Mouse (Mus musculus): ENCODE data around the gene Prm1. TPM values are rescaled to one million over a fixed set of nuclear protein-coding genes. Genes with fewer than 3 reads are reported as not detected.
"Not testable (repeated sequence)": the region's sequence is repeated elsewhere in the genome, so short reads cannot be mapped to it uniquely, and the experiment has no call there.

The Prm1 gene
- total RNA-seq, 2 experiments from 2014 or later = not detected

DNA sequence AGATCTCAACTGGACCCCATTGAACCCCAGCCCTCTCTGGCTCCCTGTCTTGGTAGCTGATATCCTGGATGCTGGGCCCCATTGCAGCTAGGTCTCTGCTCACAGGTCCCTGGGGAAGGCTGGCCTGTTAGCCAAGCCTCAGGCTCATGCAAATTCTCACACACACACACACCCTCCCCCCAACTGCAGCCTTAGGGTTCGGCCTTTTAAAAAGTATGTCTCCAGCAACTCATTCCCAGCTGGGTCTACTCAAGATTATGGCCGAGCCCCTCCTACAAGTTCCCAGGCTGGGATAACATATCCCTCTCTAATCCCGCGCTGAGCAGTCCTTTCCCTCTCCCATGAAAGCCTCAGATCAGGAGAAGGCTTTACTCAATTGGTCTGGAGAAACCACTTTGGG lies 15.7 kb upstream of the Prm1 start:
- DNase-seq = no peak

DNA sequence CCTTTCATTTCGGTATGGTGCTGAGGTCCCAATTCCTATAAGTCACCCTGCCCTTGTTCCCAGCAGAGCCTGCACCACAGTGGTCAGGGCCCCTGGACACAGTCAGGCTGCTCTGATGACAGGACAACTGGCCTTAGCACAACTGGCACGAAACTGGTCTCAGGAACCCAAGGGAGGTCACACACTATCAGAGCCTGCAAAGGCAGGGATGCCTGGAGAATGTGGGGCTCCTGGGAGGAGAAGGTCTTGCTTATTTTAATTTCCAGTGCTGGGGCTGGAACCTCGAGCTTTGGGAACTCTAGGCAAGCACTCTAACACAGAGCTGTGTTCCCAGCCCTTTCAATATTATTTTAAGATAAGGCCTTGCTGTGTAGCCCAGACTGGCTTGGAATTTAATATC lies 14.3 kb upstream of the Prm1 start:
- DNase-seq = no peak

GRCm38 (mm10) chr16:10818579-10819135 lies 13.0 kb upstream of the Prm1 start:
- no peak for DNase-seq

DNA sequence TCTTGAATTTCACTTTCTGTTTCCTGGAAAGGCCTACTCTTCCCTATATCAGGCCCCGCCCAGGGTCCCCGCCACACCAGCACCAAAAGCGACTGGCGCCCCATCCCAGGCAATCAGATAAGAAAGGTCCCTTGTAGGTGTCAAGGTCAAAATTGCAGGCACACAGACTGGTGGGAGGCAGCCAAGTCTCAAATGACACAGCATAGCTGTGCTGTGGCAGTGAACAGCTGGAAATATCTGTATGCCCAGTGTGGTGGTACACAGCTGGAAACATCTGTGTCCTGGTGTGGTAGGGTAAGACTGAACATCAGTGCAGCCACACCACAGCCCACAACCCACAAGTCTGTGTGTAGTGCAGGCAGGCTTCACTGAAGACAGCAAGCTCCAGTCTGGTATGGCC lies 9.2 kb upstream of the Prm1 start:
- DNase-seq = no peak

DNA sequence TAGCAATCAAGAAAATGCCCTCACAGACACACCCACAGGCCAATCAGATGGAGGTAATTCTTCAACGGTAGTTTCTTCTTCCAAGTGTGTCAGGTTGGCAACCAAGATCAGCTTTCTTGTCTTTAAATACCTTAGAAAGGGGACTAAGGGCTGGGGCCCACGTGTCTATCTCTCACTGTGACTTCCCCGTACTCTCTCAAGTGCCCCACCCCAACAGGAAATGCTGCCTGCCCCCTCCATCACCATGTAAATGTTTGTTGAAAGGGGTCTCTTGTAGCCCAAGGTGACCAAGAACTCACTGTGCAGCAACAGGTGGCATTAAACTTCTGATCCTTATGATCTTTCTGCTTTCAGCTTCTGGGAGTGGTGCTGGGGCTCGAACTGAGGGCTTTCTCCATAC lies 8.1 kb upstream of the Prm1 start:
- no peak for DNase-seq

- no peak for DNase-seq
Measured at GRCm38 (mm10) chr16:10812865-10813371, 7.3 kb upstream of the Prm1 start, which contains the start of gene Gm11172. Gene Gm11172, plus strand, starts transcription at chr16:10812915.

- no peak for DNase-seq
Measured at GRCm38 (mm10) chr16:10810376-10810775, 4.7 kb upstream of the Prm1 start.

GRCm38 (mm10) chr16:10802420-10802819 lies 3.2 kb downstream of the Prm1 start:
- not testable (repeated sequence) for DNase-seq

GRCm38 (mm10) chr16:10796034-10796433 lies 9.6 kb downstream of the Prm1 start, which contains the start of gene Prm2:
Gene Prm2, minus strand, starts transcription at chr16:10796134.
- DNase-seq = no peak

- DNase-seq = no peak
Measured at GRCm38 (mm10) chr16:10790702-10791101, 14.9 kb downstream of the Prm1 start, which contains the start of gene Prm3. Gene Prm3, minus strand, starts transcription at chr16:10790914.

- DNase-seq = no peak
Measured at GRCm38 (mm10) chr16:10788866-10789265, 16.8 kb downstream of the Prm1 start.

GRCm38 (mm10) chr16:10788271-10788670 lies 17.4 kb downstream of the Prm1 start, which contains the start of gene Tnp2:
Gene Tnp2, minus strand, starts transcription at chr16:10788660.
- DNase-seq = no peak

DNA sequence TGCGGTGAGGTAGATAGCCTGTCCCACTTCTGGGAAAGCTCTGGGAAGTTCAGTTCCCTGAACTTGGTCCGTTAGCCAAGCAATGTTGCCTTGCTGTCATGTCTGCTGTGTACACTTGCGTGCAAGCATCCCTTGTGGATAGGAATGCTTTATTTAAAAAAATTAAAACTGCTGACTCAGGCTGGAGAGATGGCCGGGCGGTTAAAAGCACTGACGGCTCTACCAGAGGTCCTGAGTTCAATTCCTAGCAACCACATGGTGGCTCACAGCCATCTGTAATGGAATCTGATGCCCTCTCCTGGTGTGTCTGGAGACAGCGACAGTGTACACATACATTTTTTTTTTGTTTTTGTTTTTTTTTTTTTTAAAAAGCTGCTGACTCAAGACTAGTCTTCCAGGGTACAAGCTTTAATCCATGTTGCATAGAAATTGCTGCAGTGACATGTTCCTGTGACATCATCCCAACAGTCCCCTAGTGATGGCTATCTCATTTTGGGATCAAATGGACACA lies 18.0 kb downstream of the Prm1 start:
- no peak for DNase-seq

- peak; percentile 54 for DNase-seq
Measured at GRCm38 (mm10) chr16:10786782-10787547, 18.7 kb downstream of the Prm1 start.

- DNase-seq = peak; percentile 88
Measured at GRCm38 (mm10) chr16:10786288-10786687, 19.4 kb downstream of the Prm1 start.

DNA sequence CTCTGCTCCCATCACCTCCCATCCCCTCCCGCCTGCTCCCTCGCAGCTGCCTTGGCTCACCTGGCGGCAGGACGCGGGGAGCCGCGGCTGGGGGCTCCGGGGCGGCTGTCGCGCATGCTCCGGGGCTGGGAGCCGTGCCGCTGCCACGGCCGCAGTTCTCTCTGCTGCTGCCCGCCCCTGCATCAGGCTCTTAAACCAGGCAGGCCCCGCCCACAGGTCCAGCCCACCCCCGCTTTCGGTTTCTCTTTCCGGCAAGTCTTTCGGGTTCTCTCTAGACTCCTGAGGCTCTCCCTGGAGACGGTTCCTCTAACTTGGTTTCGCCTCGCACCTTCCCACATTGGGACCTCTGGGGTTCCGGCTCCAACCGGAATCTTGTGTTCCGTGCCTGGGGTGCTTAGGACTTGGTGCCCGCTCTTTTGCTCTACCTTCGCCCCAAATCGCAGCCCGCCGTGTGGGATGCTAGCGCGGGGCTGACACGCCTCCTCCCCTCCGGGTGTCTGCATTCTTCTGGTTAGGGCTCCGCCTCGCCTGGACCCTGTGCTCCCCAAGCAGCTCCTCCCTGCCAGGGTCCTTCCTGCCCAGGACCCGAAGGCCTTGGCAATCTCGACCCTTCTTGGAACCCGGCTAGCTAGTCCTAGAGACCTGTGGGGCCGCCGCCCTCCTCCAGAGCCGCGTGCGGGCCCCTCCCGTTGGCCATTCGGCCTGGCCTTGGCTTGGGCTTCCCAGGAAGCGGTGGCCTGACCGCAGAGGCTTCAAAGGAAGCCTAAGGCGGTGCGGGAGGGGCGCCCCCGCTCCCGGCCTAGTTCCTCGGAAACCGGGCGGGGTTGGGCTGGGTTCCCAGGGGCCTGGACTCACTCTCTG lies 20.0 kb downstream of the Prm1 start, which contains the start of gene Socs1:
TSS of gene Socs1 (minus strand) at position 166 of the 861 bp plus-strand sequence.
- peak; percentile 90 for DNase-seq

GRCm38 (mm10) chr16:10784793-10785370 lies 20.8 kb downstream of the Prm1 start:
- DNase-seq = peak; percentile 97

DNA sequence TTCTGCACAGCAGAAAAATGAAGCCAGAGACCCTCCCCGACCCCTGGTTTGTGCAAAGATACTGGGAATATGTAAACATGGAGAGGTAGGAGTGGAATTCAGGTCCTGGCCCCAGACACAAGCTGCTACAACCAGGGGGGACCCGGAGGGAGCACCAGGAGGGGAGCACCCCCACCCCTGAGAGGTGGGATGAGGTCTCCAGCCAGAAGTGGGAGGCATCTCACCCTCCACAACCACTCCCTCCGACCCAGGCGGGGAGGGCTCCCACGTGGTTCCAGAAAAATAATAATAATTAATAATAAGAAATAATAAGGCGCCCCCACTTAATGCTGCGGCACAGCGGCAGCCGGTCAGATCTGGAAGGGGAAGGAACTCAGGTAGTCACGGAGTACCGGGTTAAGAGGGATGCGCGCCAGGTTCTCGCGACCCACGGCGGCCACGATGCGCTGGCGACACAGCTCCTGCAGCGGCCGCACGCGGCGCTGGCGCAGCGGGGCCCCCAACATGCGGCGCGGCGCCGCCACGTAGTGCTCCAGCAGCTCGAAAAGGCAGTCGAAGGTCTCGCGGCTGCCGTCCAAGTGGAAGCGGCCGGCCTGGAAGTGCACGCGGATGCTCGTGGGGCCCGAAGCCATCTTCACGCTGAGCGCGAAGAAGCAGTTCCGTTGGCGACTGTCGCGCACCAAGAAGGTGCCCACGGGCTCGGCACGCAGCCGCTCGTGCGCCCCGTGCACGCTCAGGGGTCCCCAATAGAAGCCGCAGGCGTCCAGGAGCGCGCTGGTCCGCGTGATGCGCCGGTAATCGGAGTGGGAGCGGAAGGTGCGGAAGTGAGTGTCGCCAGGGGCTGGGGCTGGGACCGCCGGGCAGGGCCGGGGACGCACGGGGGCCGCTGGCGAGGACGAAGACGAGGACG lies 21.5 kb downstream of the Prm1 start:
- peak; percentile 56 for DNase-seq

DNA sequence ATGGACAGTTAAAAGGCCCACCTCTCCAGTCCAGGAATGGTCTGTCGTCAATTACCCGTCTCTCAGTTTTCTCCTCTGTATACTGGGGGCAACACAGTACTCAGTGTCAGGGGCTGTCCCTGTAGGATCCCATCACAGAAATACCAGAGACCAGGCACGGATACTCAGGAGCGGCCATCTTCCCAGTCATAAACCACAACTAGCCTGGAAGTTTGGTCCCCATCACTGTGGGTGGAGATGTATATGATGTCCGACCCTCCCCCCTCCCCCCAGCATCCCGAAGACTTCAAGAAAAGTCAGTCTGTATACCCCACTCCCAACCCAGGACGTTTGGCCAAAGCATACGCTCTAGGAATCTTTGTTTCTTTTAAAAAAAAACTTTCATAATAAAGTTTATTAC lies 22.2 kb downstream of the Prm1 start:
- DNase-seq = no peak

- no peak for DNase-seq
Measured at GRCm38 (mm10) chr16:10783152-10783434, 22.5 kb downstream of the Prm1 start.
